Mouse (Mus musculus) neutrophil, adult 5-6 weeks (primary cell): ENCODE data around the gene Cdc42se2. TPM values are rescaled to one million over a fixed set of nuclear protein-coding genes. Genes with fewer than 3 reads are reported as not detected.

Experiments
- ATAC-seq: fragments of 151-379, 151-347 bp; 2 replicates; pipeline ENCODE4 v1.8.0; 2017; ENCODE audit warnings: mild to moderate bottlenecking, moderate TSS enrichment; ENCODE audit not compliant: insufficient number of reproducible peaks, poor library complexity, low FRiP score, severe bottlenecking; ENCODE audit errors: extremely low read depth
- total RNA-seq: library from RNA; stranded (forward); fragments of 200-1000 nt; gene quantifications from 2 replicates; pipeline ENCODE4 v1.2.3, GENCODE M21; 2017

Cdc42se2 gene
- total RNA-seq, 1 experiment from 2014 or later, result 174 TPM

GRCm38 (mm10) chr11:54684831-54685230 is 102.6 kb downstream of the Cdc42se2 start:
- no peak for ATAC-seq

GRCm38 (mm10) chr11:54679141-54679540 is 108.3 kb downstream of the Cdc42se2 start:
- no peak for ATAC-seq

- no peak for ATAC-seq
Measured at GRCm38 (mm10) chr11:54675792-54676489, 111.5 kb downstream of the Cdc42se2 start.

- ATAC-seq, result no peak
Measured at GRCm38 (mm10) chr11:54673575-54674298, 113.7 kb downstream of the Cdc42se2 start.

Other genes with a start within 250 kb of the Cdc42se2 start
- 9.2 and 11.5 TPM in 2 replicates for gene Lyrm7, start 73.2 kb upstream of the Cdc42se2 start, total RNA-seq
- gene Hint1, start 78.7 kb upstream of the Cdc42se2 start, total RNA-seq, result 104 and 136 TPM in 2 replicates
- gene Gpx3, start 114.8 kb upstream of the Cdc42se2 start, total RNA-seq, result not detected in 2 replicates
- gene Tnip1, start 175.2 kb upstream of the Cdc42se2 start, total RNA-seq, result 54.1 and 58.2 TPM in 2 replicates
- gene Anxa6, start 245.8 kb upstream of the Cdc42se2 start, total RNA-seq, result 177 and 181 TPM in 2 replicates